Mouse (Mus musculus): ENCODE results near the gene Gm3776.
"Not testable (repeated sequence)": the region's sequence is repeated elsewhere in the genome, so short reads cannot be mapped to it uniquely, and the experiment has no call there.

Gene Gm3776

GRCm38 (mm10) chr9:78292462-78292861, 35.5 kb downstream of the Gm3776 start:
- DNase-seq (ENCODE audit: low spot score in 2 of 2): not testable (repeated sequence)

DNA sequence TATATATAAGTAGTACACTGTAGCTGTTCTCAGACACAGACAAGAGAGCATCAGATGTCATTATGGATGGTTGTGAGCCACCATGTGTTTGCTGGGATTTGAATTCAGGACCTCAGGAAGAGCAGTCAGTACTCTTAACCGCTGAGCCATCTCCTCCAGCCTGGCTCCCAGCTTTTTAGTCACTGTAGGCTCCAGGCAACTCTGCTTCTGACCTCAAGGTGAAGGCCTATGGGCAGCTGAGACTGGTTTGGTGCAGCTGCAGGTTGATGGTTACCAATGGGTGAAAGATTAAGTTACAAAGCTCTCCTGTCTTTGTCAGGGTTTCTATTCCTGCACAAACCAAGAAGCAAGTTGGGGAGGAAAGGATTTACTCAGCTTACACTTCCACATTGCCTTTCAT, 36.8 kb downstream of the Gm3776 start:
- DNase-seq (ENCODE audit: low spot score in 2 of 2): not testable (repeated sequence)

DNA sequence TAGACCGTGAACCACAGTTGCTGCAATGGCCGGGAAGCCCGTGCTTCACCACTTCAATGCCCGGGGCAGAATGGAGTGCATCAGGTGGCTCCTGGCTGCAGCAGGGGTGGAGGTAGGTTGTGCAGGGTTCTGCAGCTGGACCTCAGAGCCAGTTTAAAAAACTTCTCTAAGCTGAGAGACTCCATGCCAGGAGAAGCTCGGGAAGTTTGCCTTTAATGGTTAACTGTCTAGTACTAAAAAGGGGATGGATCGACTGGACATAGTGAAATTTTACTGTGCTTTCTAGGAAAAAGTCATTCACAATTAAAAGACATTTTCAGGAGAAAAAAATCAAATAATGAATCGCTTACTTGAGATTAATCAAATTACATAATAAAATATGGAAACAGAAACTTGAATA, 37.9 kb downstream of the Gm3776 start:
- not testable (repeated sequence) for DNase-seq (ENCODE audit: low spot score in 2 of 2)

- peak; percentile 20 to 67 for DNase-seq (ENCODE audit: low spot score in 2 of 2)
Measured at GRCm38 (mm10) chr9:78296089-78296488, 39.2 kb downstream of the Gm3776 start.

GRCm38 (mm10) chr9:78298232-78298631, 41.3 kb downstream of the Gm3776 start:
- DNase-seq (ENCODE audit: low spot score in 2 of 2): no peak

DNA sequence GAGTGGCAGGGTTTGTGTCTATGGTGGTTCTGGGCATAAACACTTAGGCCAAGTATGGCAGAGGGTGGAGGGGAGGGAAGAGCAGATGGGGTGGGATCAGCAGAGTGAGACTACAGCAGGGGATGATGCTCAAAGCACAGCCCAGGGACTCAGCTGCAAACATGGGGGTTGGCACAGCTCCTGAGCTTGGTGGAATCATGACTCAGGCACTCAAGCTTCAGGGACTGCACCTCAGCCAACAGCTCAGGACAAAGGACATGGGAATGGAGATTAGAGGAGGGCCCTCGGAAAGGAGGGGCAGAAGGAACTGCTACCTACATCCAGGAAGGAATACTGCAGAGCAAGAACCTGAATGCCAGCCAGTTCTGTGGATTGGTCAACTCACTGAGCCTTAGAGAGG, 42.2 kb downstream of the Gm3776 start:
- not testable (repeated sequence) for DNase-seq (ENCODE audit: low spot score in 2 of 2)

GRCm38 (mm10) chr9:78308122-78308521, 51.2 kb downstream of the Gm3776 start:
- DNase-seq (ENCODE audit: low spot score in 2 of 2): not testable (repeated sequence)

GRCm38 (mm10) chr9:78314696-78315095, 57.8 kb downstream of the Gm3776 start, which contains the start of gene Omt2a:
Omt2a (minus strand) TSS chr9:78314796.
- no peak for DNase-seq (ENCODE audit: low spot score in 2 of 2)
